Mouse (Mus musculus): Measurements from ENCODE around the gene Fam78b. TPM values are rescaled to one million over a fixed set of nuclear protein-coding genes. Genes with fewer than 3 reads are reported as not detected.
A peak's percentile ranks its signal among the peaks of the same experiment; 100 is the strongest.

Fam78b gene
- 0.02 TPM in 1 of 2 replicates, not detected in the other for polyA plus RNA-seq (2015; fragmentation: Nextera tagmentation; extraction: Ambion mirVana)

- H3K4me1 ChIP-seq (ENCODE audit: control insufficient read depth, low read depth, low read length): no peaks in the 10 kb centered on the region
- no peak within 1 kb of the TSS for H3K27ac ChIP-seq (ENCODE audit: low read length)
- peak; percentile 46 for ATAC-seq (ENCODE audit: low read depth)
- peak within 1 kb of the TSS; percentile 37 for H3K9ac ChIP-seq (ENCODE audit: low read depth, low read length)
- 1% methylated on average over 62 of the region's 85 CpGs for WGBS (ENCODE audit: insufficient replicate concordance)
- peak within 1 kb of the TSS; percentile 76 for H3K4me2 ChIP-seq (ENCODE audit: low read depth, low read length)
- peak within 1 kb of the TSS; percentile 62 for H3K4me3 ChIP-seq (ENCODE audit: low read depth, low read length)
- H3K36me3 ChIP-seq (ENCODE audit: control insufficient read depth, insufficient read depth): no peaks in the 10 kb centered on the region
- H3K27me3 ChIP-seq (ENCODE audit: control insufficient read depth, insufficient read depth, low read depth, low read length): peaks cover 30% of the 10 kb centered on the region
- no peaks in the 10 kb centered on the region for H3K9me3 ChIP-seq (replicated peaks; ENCODE audit: control insufficient read depth, low read length)
Measured at GRCm38 (mm10) chr1:167001174-167001843, at the start of gene Fam78b. Gene Fam78b, plus strand, starts transcription at chr1:167001417.

GRCm38 (mm10) chr1:166964508-166964907 lies 36.7 kb upstream of the Fam78b start:
- ATAC-seq (ENCODE audit: low read depth): no peak
- no peaks in the 10 kb centered on the region for H3K27me3 ChIP-seq (ENCODE audit: control insufficient read depth, insufficient read depth, low read depth, low read length)
- H3K27ac ChIP-seq (ENCODE audit: low read length): no peak overlapping the region
- H3K9ac ChIP-seq (ENCODE audit: low read depth, low read length): no peak overlapping the region
- H3K9me3 ChIP-seq (replicated peaks; ENCODE audit: control insufficient read depth, low read length): no peaks in the 10 kb centered on the region
- no peaks in the 10 kb centered on the region for H3K36me3 ChIP-seq (ENCODE audit: control insufficient read depth, insufficient read depth)
- no peak overlapping the region for H3K4me3 ChIP-seq (ENCODE audit: low read depth, low read length)
- H3K4me2 ChIP-seq (ENCODE audit: low read depth, low read length): no peak overlapping the region
- 31% methylated on average over 10 of the region's 10 CpGs for WGBS (ENCODE audit: insufficient replicate concordance)
- H3K4me1 ChIP-seq (ENCODE audit: control insufficient read depth, low read depth, low read length): no peaks in the 10 kb centered on the region

GRCm38 (mm10) chr1:166968271-166968670 lies 32.9 kb upstream of the Fam78b start:
- Histone ChIP-seq H3K9me3 (replicated peaks; ENCODE audit: control insufficient read depth, low read length) (no peaks in the 10 kb centered on the region), H3K27me3 (ENCODE audit: control insufficient read depth, insufficient read depth, low read depth, low read length) (no peaks in the 10 kb centered on the region), H3K4me1 (ENCODE audit: control insufficient read depth, low read depth, low read length) (no peaks in the 10 kb centered on the region), H3K9ac (ENCODE audit: low read depth, low read length) (no peak overlapping the region), H3K4me3 (ENCODE audit: low read depth, low read length) (no peak overlapping the region), H3K36me3 (ENCODE audit: control insufficient read depth, insufficient read depth) (no peaks in the 10 kb centered on the region), H3K4me2 (ENCODE audit: low read depth, low read length) (no peak overlapping the region), H3K27ac (ENCODE audit: low read length) (no peak overlapping the region)
- 44% methylated on average over 5 of the region's 5 CpGs for WGBS (ENCODE audit: insufficient replicate concordance)
- no peak for ATAC-seq (ENCODE audit: low read depth)

GRCm38 (mm10) chr1:166973731-166974130 lies 27.5 kb upstream of the Fam78b start:
- no peak overlapping the region for H3K4me2 ChIP-seq (ENCODE audit: low read depth, low read length)
- WGBS (ENCODE audit: insufficient replicate concordance): 61% methylated on average over 3 of the region's 3 CpGs
- ATAC-seq (ENCODE audit: low read depth): no peak

GRCm38 (mm10) chr1:166978611-166979010 lies 22.6 kb upstream of the Fam78b start:
- Histone ChIP-seq H3K9ac (ENCODE audit: low read depth, low read length) (no peak overlapping the region), H3K4me3 (ENCODE audit: low read depth, low read length) (no peak overlapping the region), H3K9me3 (replicated peaks; ENCODE audit: control insufficient read depth, low read length) (no peaks in the 10 kb centered on the region), H3K36me3 (ENCODE audit: control insufficient read depth, insufficient read depth) (no peaks in the 10 kb centered on the region), H3K27ac (ENCODE audit: low read length) (no peak overlapping the region), H3K4me2 (ENCODE audit: low read depth, low read length) (no peak overlapping the region), H3K4me1 (ENCODE audit: control insufficient read depth, low read depth, low read length) (no peaks in the 10 kb centered on the region), H3K27me3 (ENCODE audit: control insufficient read depth, insufficient read depth, low read depth, low read length) (no peaks in the 10 kb centered on the region)
- ATAC-seq (ENCODE audit: low read depth): no peak
- whole genome bisulfite sequencing (ENCODE audit: insufficient replicate concordance): 53% methylated on average over 5 of the region's 5 CpGs

More at GRCm38 (mm10) chr1:166973731-166974130, 27.5 kb upstream of the Fam78b start:
- Histone ChIP-seq H3K36me3 (ENCODE audit: control insufficient read depth, insufficient read depth) (no peaks in the 10 kb centered on the region), H3K4me1 (ENCODE audit: control insufficient read depth, low read depth, low read length) (no peaks in the 10 kb centered on the region), H3K27me3 (ENCODE audit: control insufficient read depth, insufficient read depth, low read depth, low read length) (no peaks in the 10 kb centered on the region), H3K4me3 (ENCODE audit: low read depth, low read length) (no peak overlapping the region), H3K9ac (ENCODE audit: low read depth, low read length) (no peak overlapping the region), H3K27ac (ENCODE audit: low read length) (no peak overlapping the region), H3K9me3 (replicated peaks; ENCODE audit: control insufficient read depth, low read length) (no peaks in the 10 kb centered on the region)

GRCm38 (mm10) chr1:166994266-166994665 lies 7.0 kb upstream of the Fam78b start:
- Histone ChIP-seq H3K27me3 (ENCODE audit: control insufficient read depth, insufficient read depth, low read depth, low read length) (no peaks in the 10 kb centered on the region), H3K9ac (ENCODE audit: low read depth, low read length) (no peak overlapping the region), H3K4me1 (ENCODE audit: control insufficient read depth, low read depth, low read length) (no peaks in the 10 kb centered on the region), H3K4me3 (ENCODE audit: low read depth, low read length) (no peak overlapping the region), H3K27ac (ENCODE audit: low read length) (no peak overlapping the region), H3K4me2 (ENCODE audit: low read depth, low read length) (no peak overlapping the region), H3K9me3 (replicated peaks; ENCODE audit: control insufficient read depth, low read length) (no peaks in the 10 kb centered on the region), H3K36me3 (ENCODE audit: control insufficient read depth, insufficient read depth) (no peaks in the 10 kb centered on the region)
- WGBS (ENCODE audit: insufficient replicate concordance): 61% methylated on average over 5 of the region's 5 CpGs
- ATAC-seq (ENCODE audit: low read depth): no peak

GRCm38 (mm10) chr1:166996250-166996649 lies 5.0 kb upstream of the Fam78b start:
- Histone ChIP-seq H3K27me3 (ENCODE audit: control insufficient read depth, insufficient read depth, low read depth, low read length) (peaks cover 10% of the 10 kb centered on the region), H3K27ac (ENCODE audit: low read length) (no peak overlapping the region), H3K4me1 (ENCODE audit: control insufficient read depth, low read depth, low read length) (no peaks in the 10 kb centered on the region), H3K36me3 (ENCODE audit: control insufficient read depth, insufficient read depth) (no peaks in the 10 kb centered on the region), H3K9me3 (replicated peaks; ENCODE audit: control insufficient read depth, low read length) (no peaks in the 10 kb centered on the region), H3K4me3 (ENCODE audit: low read depth, low read length) (no peak overlapping the region), H3K4me2 (ENCODE audit: low read depth, low read length) (no peak overlapping the region), H3K9ac (ENCODE audit: low read depth, low read length) (no peak overlapping the region)
- 40% methylated on average over 8 of the region's 8 CpGs for WGBS (ENCODE audit: insufficient replicate concordance)
- ATAC-seq (ENCODE audit: low read depth): no peak

- H3K4me3 ChIP-seq (ENCODE audit: low read depth, low read length): no peak overlapping the region
- peaks cover 16% of the 10 kb centered on the region for H3K27me3 ChIP-seq (ENCODE audit: control insufficient read depth, insufficient read depth, low read depth, low read length)
- H3K4me1 ChIP-seq (ENCODE audit: control insufficient read depth, low read depth, low read length): no peaks in the 10 kb centered on the region
- no peak overlapping the region for H3K4me2 ChIP-seq (ENCODE audit: low read depth, low read length)
- H3K9ac ChIP-seq (ENCODE audit: low read depth, low read length): no peak overlapping the region
- 52% methylated on average over 7 of the region's 7 CpGs for WGBS (ENCODE audit: insufficient replicate concordance)
- H3K27ac ChIP-seq (ENCODE audit: low read length): no peak overlapping the region
- H3K9me3 ChIP-seq (replicated peaks; ENCODE audit: control insufficient read depth, low read length): no peaks in the 10 kb centered on the region
- no peaks in the 10 kb centered on the region for H3K36me3 ChIP-seq (ENCODE audit: control insufficient read depth, insufficient read depth)
- no peak for ATAC-seq (ENCODE audit: low read depth)
Measured at GRCm38 (mm10) chr1:166996811-166997210, 4.4 kb upstream of the Fam78b start.

- WGBS (ENCODE audit: insufficient replicate concordance): 1% methylated on average over 38 of the region's 76 CpGs
- Histone ChIP-seq H3K9ac (ENCODE audit: low read depth, low read length) (peak overlapping the region; percentile 37), H3K4me2 (ENCODE audit: low read depth, low read length) (peak overlapping the region; percentile 76), H3K27ac (ENCODE audit: low read length) (no peak overlapping the region), H3K4me3 (ENCODE audit: low read depth, low read length) (peak overlapping the region; percentile 62), H3K27me3 (ENCODE audit: control insufficient read depth, insufficient read depth, low read depth, low read length) (peaks cover 30% of the 10 kb centered on the region), H3K36me3 (ENCODE audit: control insufficient read depth, insufficient read depth) (no peaks in the 10 kb centered on the region), H3K4me1 (ENCODE audit: control insufficient read depth, low read depth, low read length) (no peaks in the 10 kb centered on the region), H3K9me3 (replicated peaks; ENCODE audit: control insufficient read depth, low read length) (no peaks in the 10 kb centered on the region)
- peak; percentile 60 for ATAC-seq (ENCODE audit: low read depth)
Measured at GRCm38 (mm10) chr1:167000529-167001173, 566 bp upstream of the Fam78b start.

Data from liver, embryonic 16.5 days (tissue).